Mouse (Mus musculus): ENCODE results near the gene Amigo2.

DNA sequence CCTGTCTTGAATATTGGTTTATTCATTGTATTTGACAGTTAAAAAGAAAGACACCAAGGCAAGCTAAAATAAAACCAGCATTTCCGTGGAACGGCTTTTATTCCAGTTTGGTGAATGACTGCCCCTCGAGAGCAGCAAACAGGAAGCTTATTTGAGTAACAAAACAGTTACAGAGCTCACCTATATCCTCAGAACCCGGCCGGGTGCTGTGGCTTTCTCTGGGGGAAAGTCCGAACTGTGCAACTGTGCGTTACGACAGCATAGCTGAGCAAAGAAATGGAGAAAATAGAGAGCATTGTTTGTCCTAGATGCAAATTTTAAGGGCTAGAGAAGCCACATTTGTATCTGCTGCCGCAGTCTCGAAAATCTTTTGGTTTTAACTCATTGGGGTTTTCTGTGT, 41.3 kb downstream of the Amigo2 start:
- TF ChIP-seq GATA1 (IDR thresholded peaks at IDR 0.05; ENCODE audit: low read length) (no peak), TAL1 (IDR thresholded peaks at IDR 0.05; ENCODE audit: low read length) (no peak)

Measured in erythroblast, embryonic 14.5 days (primary cell).